Mouse (Mus musculus): ENCODE results near the gene Gm8922. TPM values are rescaled to one million over a fixed set of nuclear protein-coding genes. Genes with fewer than 3 reads are reported as not detected.
"Not testable (repeated sequence)": the region's sequence is repeated elsewhere in the genome, so short reads cannot be mapped to it uniquely, and the experiment has no call there.

The Gm8922 gene
- total RNA-seq (2014; rRNA removed) (not detected in 2 replicates), polyA plus RNA-seq (2012; rRNA removed) (not detected in 2 replicates)

GRCm38 (mm10) chr5:11681659-11682058 is at the start of gene Gm8922:
TSS of gene Gm8922 (plus strand) at chr5:11681959.
- not testable (repeated sequence) for H3K4me1 ChIP-seq (ENCODE audit: control insufficient read depth, insufficient read depth, low read length); H3K79me2 ChIP-seq (ENCODE audit: control insufficient read depth, insufficient read depth, low read length); H3K9ac ChIP-seq (ENCODE audit: low read depth, low read length); H3K4me3 ChIP-seq (ENCODE audit: insufficient read depth, low read depth, low read length); H3K27ac ChIP-seq (replicated peaks; ENCODE audit: insufficient read depth, low read depth, low read length); H3K36me3 ChIP-seq (ENCODE audit: control insufficient read depth, insufficient read depth, low read length); DNase-seq (ENCODE audit: extremely low read depth, low read depth, low spot score); H3K27me3 ChIP-seq (ENCODE audit: control insufficient read depth, insufficient read depth, low read length)
- no CpG with 5 or more reads among the region's 2 CpGs for WGBS

Other genes starting within 250 kb of the Gm8922 start
- not detected in 2 replicates for gene Gm8906, start 179.3 kb upstream of the Gm8922 start, total RNA-seq (2014; rRNA removed)
- gene Gm8906, start 179.3 kb upstream of the Gm8922 start, polyA plus RNA-seq (2012; rRNA removed): not detected in 2 replicates
- gene Gm6460, start 87.0 kb upstream of the Gm8922 start, total RNA-seq (2014; rRNA removed): not detected in 2 replicates
- gene Gm6460, start 87.0 kb upstream of the Gm8922 start, polyA plus RNA-seq (2012; rRNA removed): not detected in 2 replicates
- not detected in 2 replicates for gene Gm8926, start 88.6 kb downstream of the Gm8922 start, total RNA-seq (2014; rRNA removed)
- not detected in 2 replicates for gene Gm8926, start 88.6 kb downstream of the Gm8922 start, polyA plus RNA-seq (2012; rRNA removed)
- gene Gm6465, start 163.6 kb downstream of the Gm8922 start, total RNA-seq (2014; rRNA removed): not detected in 2 replicates
- gene Gm6465, start 163.6 kb downstream of the Gm8922 start, polyA plus RNA-seq (2012; rRNA removed): not detected in 2 replicates
- gene 4933402N22Rik, start 236.1 kb downstream of the Gm8922 start, total RNA-seq (2014; rRNA removed): not detected in 2 replicates
- not detected in 2 replicates for gene 4933402N22Rik, start 236.1 kb downstream of the Gm8922 start, polyA plus RNA-seq (2012; rRNA removed)